Mouse (Mus musculus): ENCODE data around the gene Olfr1013.

Olfr1013 gene

GRCm38 (mm10) chr2:85766798-85767197, at the start of gene Olfr1013:
Gene Olfr1013 (plus strand): TSS chr2:85767098.
- DNase-seq (ENCODE audit: low spot score in 2 of 2): no peak

- no peak for DNase-seq (ENCODE audit: low spot score in 2 of 2)
Observed at GRCm38 (mm10) chr2:85725793-85726192, 41.1 kb upstream of the Olfr1013 start.

DNA sequence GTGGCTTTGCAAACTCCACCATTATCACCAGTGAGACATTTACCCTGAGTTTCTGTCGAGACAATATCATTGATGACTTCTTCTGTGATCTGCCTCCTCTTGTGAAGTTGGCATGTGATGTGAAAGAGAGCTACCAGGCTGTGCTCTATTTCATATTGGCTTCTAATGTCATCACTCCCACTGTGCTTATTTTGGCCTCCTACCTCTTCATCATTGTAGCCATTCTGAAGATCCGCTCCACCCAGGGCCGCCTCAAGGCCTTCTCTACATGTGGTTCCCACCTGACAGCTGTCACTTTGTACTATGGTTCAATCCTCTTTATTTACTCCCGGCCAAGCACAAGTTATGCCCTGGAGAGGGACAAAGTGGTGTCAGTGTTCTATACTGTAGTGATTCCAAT, 13.1 kb upstream of the Olfr1013 start:
- no peak for DNase-seq (ENCODE audit: low spot score in 2 of 2)

- no peak for DNase-seq (ENCODE audit: low spot score in 2 of 2)
Observed at GRCm38 (mm10) chr2:85762666-85763065, 4.2 kb upstream of the Olfr1013 start, which contains the start of gene Olfr1012. Gene Olfr1012 (minus strand): TSS chr2:85762766.

- no peak for DNase-seq (ENCODE audit: low spot score in 2 of 2)
Observed at GRCm38 (mm10) chr2:85772413-85772812, 5.5 kb downstream of the Olfr1013 start, which contains the start of gene Olfr1014. Gene Olfr1014 (plus strand): TSS chr2:85772713.

- DNase-seq (ENCODE audit: low spot score in 2 of 2): no peak
Observed at GRCm38 (mm10) chr2:85781717-85782116, 14.8 kb downstream of the Olfr1013 start, which contains the start of gene Olfr1015. Gene Olfr1015 (plus strand): TSS chr2:85782017.

GRCm38 (mm10) chr2:85792331-85792730, 25.4 kb downstream of the Olfr1013 start:
- no peak for DNase-seq (ENCODE audit: low spot score in 2 of 2)

DNA sequence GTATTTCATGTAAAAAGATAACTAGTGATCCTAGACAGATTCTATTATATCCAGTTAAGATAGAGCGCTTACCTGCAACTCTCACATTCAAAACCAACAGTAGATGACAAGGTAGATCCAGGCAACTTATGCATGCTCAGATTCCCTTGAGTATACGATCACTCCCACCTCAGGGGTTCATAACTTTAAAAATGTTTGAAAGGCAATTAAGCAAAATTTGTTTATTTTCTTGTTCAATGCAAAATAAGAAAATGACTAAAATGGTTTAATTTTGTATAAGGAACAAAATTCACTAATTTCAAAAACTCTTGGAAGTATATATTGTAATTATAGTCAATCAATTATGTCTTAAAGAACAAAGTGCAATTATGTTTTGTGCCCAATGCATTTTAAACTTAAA, 35.5 kb downstream of the Olfr1013 start, which contains the start of gene Olfr1016:
Olfr1016 (minus strand) TSS at position 101 of the 400 bp plus-strand sequence.
- no peak for DNase-seq (ENCODE audit: low spot score in 2 of 2)

DNA sequence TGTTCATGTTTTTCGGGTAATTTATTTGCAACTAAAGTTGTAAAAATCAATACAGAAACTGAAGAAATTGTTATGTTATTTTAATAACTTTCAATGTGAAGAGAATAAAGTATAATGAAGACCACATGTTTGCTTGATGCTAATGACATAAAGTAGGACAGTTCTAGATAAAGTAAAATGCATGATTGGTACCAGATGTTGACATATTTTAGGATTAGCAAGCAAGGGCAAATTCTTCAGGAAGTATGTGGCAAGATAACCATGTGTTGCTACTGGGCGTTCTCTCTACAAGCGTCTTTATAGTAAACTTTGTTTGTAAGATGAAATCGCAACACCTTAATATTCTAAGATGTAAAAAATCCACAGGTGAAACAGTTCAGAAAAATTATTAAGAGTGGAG, 37.6 kb downstream of the Olfr1013 start:
- no peak for DNase-seq (ENCODE audit: low spot score in 2 of 2)

DNA sequence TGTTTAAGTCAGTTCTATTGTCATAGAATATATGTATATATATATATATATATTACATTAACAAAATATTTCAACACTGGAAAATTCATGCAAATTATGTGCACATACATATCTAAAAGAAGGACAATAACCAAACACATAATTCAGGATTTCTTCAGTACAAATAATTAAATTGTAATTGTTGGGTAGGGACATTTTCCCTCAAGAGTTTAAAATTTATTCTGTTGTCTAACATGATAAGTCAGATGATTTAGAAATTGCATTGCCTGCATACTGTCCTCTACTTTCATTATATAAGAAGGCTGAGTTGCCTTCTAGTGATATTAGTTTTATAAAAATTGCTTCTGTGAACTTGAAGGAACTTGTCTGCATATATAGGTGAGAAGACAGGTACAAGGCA, 51.3 kb downstream of the Olfr1013 start, which contains the start of gene Olfr1018:
Olfr1018 (plus strand) TSS at position 301 of the 400 bp plus-strand sequence.
- no peak for DNase-seq (ENCODE audit: low spot score in 2 of 2)

Measured in right cerebral cortex, postnatal 36 days (tissue).